Mouse (Mus musculus) cerebellum, postnatal 4 days (tissue): ENCODE measurements around the gene Add1.

Experiments
- DNase-seq, 2 experiments: peaks; one replicate each; pipeline ENCODE4 v3.0.0; 2022; ENCODE audit warnings: low spot score in 2 of 2, mixed read lengths in 1 of 2

Gene Add1

GRCm38 (mm10) chr5:34573268-34574221 lies at the start of gene Add1:
TSS of gene Add1 (plus strand) at chr5:34573664.
- peak; percentile 95 to 97 for DNase-seq

- no peak for DNase-seq
These were observed 49.4 kb upstream of the Add1 start for GRCm38 (mm10) chr5:34523958-34524485.

- DNase-seq = no peak
These were observed 49.0 kb upstream of the Add1 start for GRCm38 (mm10) chr5:34524511-34524910.

- DNase-seq = peak; percentile 74 to 80
These were observed 47.6 kb upstream of the Add1 start, which contains the start of gene Sh3bp2 for GRCm38 (mm10) chr5:34525663-34526476. TSS of gene Sh3bp2 (plus strand) at chr5:34525838.

GRCm38 (mm10) chr5:34526477-34526775 lies 47.0 kb upstream of the Add1 start:
- no peak for DNase-seq

- DNase-seq = no peak
These were observed 46.1 kb upstream of the Add1 start for GRCm38 (mm10) chr5:34527352-34527751.

GRCm38 (mm10) chr5:34528724-34529123 lies 44.7 kb upstream of the Add1 start:
- no peak for DNase-seq

- no peak for DNase-seq
These were observed 43.3 kb upstream of the Add1 start for GRCm38 (mm10) chr5:34530116-34530515.

GRCm38 (mm10) chr5:34530687-34531086 lies 42.8 kb upstream of the Add1 start:
- DNase-seq = no peak

GRCm38 (mm10) chr5:34533066-34533465 lies 40.4 kb upstream of the Add1 start:
- DNase-seq = no peak

- no peak for DNase-seq
These were observed 39.6 kb upstream of the Add1 start for GRCm38 (mm10) chr5:34533820-34534219.

- DNase-seq = no peak
These were observed 38.5 kb upstream of the Add1 start for GRCm38 (mm10) chr5:34534776-34535581.

GRCm38 (mm10) chr5:34535831-34536230 lies 37.6 kb upstream of the Add1 start:
- no peak for DNase-seq

GRCm38 (mm10) chr5:34538079-34538478 lies 35.4 kb upstream of the Add1 start:
- DNase-seq = no peak

- no peak for DNase-seq
These were observed 34.9 kb upstream of the Add1 start for GRCm38 (mm10) chr5:34538527-34538926.

GRCm38 (mm10) chr5:34539121-34539520 lies 34.3 kb upstream of the Add1 start:
- no peak for DNase-seq

GRCm38 (mm10) chr5:34542166-34542565 lies 31.3 kb upstream of the Add1 start:
- DNase-seq = no peak

GRCm38 (mm10) chr5:34543114-34543513 lies 30.4 kb upstream of the Add1 start:
- DNase-seq = no peak

- DNase-seq = no peak
These were observed 26.1 kb upstream of the Add1 start for GRCm38 (mm10) chr5:34547410-34547809.

GRCm38 (mm10) chr5:34549135-34549482 lies 24.4 kb upstream of the Add1 start:
- peak in 1 of 2 experiments; percentile 12 for DNase-seq

- peak; percentile 33 to 59 for DNase-seq
These were observed 23.8 kb upstream of the Add1 start for GRCm38 (mm10) chr5:34549483-34550221.
